In genomic region chr2:158666071-158666800, GRCm38 (mm10) we compare ENCODE assay signal across 9 mouse cellular contexts. TPM values are rescaled to one million over a fixed set of nuclear protein-coding genes. Genes with fewer than 3 reads are reported as not detected.
DNase-seq lines count a peak whose midpoint lies in the region; ATAC-seq and TF ChIP-seq lines count a peak whose summit lies in the region.
"Had no signal": no experiment of that assay in that cellular context is flagged by ENCODE, and none has a peak within 500 bp of the region (broad histone marks: within the 10 kb centered on the region; RNA-seq: fewer than 3 reads in every experiment).

No protein-coding gene starts in this region.

- peaks cover 9% of the 10 kb centered on the region; the same call in 1 of the 2 replicates for H3K4me1 ChIP-seq in heart, embryonic 16.5 days (ENCODE audit: control insufficient read depth, insufficient read depth, low read length)
- H3K4me1 ChIP-seq in intestine, postnatal 0 days (replicated peaks; ENCODE audit: control insufficient read depth, insufficient read depth, low read length): peaks cover 10% of the 10 kb centered on the region; the same call in 1 of the 2 replicates
- peaks cover 31% of the 10 kb centered on the region for H3K4me1 ChIP-seq in neural tube, embryonic 13.5 days (replicated peaks)
- no peaks in the 10 kb centered on the region for H3K4me1 ChIP-seq in cerebellum, adult 2 months (ENCODE audit: control insufficient read depth, insufficient read depth, low read length)

- ATAC-seq in heart, embryonic 16.5 days (replicated peaks; ENCODE audit: extremely low read depth, insufficient read depth, low FRiP score): no peak
- ATAC-seq in intestine, postnatal 0 days: peak; percentile 50; the same call in 1 of the 2 replicates
- no peak for ATAC-seq in neural tube, embryonic 13.5 days (ENCODE audit: low read depth)
- ATAC-seq: Patski had no signal

- TF ChIP-seq CTCF in intestine, postnatal 0 days (IDR thresholded peaks at IDR 0.05; ENCODE audit: low read depth): no peak
- TF ChIP-seq CTCF in cerebellum, adult 2 months (IDR thresholded peaks at IDR 0.05; ENCODE audit: borderline replicate concordance, insufficient read depth, low read depth, low read length): no peak

- H3K9ac ChIP-seq in heart, embryonic 16.5 days (ENCODE audit: low read length): no peak overlapping the region
- no peak overlapping the region for H3K9ac ChIP-seq in intestine, postnatal 0 days (ENCODE audit: low read depth, low read length)
- no peak overlapping the region for H3K9ac ChIP-seq in neural tube, embryonic 13.5 days

- no peak for DNase-seq in heart, postnatal 25 days (ENCODE audit: low spot score)
- peak; percentile 47 for DNase-seq in c-Kit-positive CD71-negative TER-119-negative erythroid progenitor cells, embryonic 14.5 days (ENCODE audit: low read depth)
- DNase-seq in cerebellum, adult 2 months: no peak
- no peak for DNase-seq in left cerebral cortex, adult 9 months (ENCODE audit: low spot score in 2 of 2)
- DNase-seq in ovary, postnatal 10 days (ENCODE audit: low spot score): no peak

- no peak overlapping the region; the same call in 1 of the 2 replicates for H3K4me3 ChIP-seq in heart, embryonic 16.5 days (ENCODE audit: low read length)
- H3K4me3 ChIP-seq in intestine, postnatal 0 days (ENCODE audit: low read depth, low read length): peak overlapping the region; percentile 54
- H3K4me3 ChIP-seq in neural tube, embryonic 13.5 days: no peak overlapping the region
- no peak overlapping the region for H3K4me3 ChIP-seq in cerebellum, adult 2 months (replicated peaks; ENCODE audit: insufficient read depth, low read depth, low read length)

- intact Hi-C loops in heart, postnatal 25 days (cut with DNase I): no loop called here

- H3K4me2 ChIP-seq in heart, embryonic 16.5 days (ENCODE audit: low read depth, low read length): peak overlapping the region; percentile 91
- peak overlapping the region; percentile 80; the same call in 1 of the 2 replicates for H3K4me2 ChIP-seq in intestine, postnatal 0 days (replicated peaks; ENCODE audit: low read depth)
- peak overlapping the region; percentile 98 for H3K4me2 ChIP-seq in neural tube, embryonic 13.5 days

- peaks cover 32% of the 10 kb centered on the region for H3K27me3 ChIP-seq in heart, embryonic 16.5 days (ENCODE audit: control insufficient read depth, insufficient read depth, low read length)
- peaks cover 35% of the 10 kb centered on the region for H3K27me3 ChIP-seq in intestine, postnatal 0 days (replicated peaks; ENCODE audit: control insufficient read depth, insufficient read depth, low read length)
- H3K27me3 ChIP-seq in neural tube, embryonic 13.5 days: peaks cover 40% of the 10 kb centered on the region
- H3K27me3 ChIP-seq in cerebellum, adult 2 months (ENCODE audit: control insufficient read depth, insufficient read depth, low read length): no peaks in the 10 kb centered on the region; the same call in 1 of the 2 replicates

- 0 out of 2 replicates have a peak overlapping the region, but pooled peaks have one; percentile 25 for H3K27ac ChIP-seq in heart, embryonic 16.5 days (ENCODE audit: low read length)
- no peak overlapping the region for H3K27ac ChIP-seq in intestine, postnatal 0 days (ENCODE audit: low read depth, low read length)
- 0 out of 2 replicates have a peak overlapping the region, but pooled peaks have one; percentile 61 for H3K27ac ChIP-seq in neural tube, embryonic 13.5 days (replicated peaks)
- no peak overlapping the region for H3K27ac ChIP-seq in cerebellum, adult 2 months (ENCODE audit: insufficient read depth, low read length)

- 45% methylated on average over 13 of the region's 13 CpGs for WGBS in heart, embryonic 16.5 days
- WGBS in intestine, postnatal 0 days: 46% methylated on average over 13 of the region's 13 CpGs
- 38% methylated on average over 13 of the region's 13 CpGs for WGBS in neural tube, embryonic 13.5 days
- WGBS in cerebellum, adult 2 months: 72% methylated on average over 13 of the region's 13 CpGs

- H3K36me3 ChIP-seq in heart, embryonic 16.5 days (ENCODE audit: control insufficient read depth, insufficient read depth): no peaks in the 10 kb centered on the region
- no peaks in the 10 kb centered on the region for H3K36me3 ChIP-seq in intestine, postnatal 0 days (ENCODE audit: control insufficient read depth, insufficient read depth)
- no peaks in the 10 kb centered on the region for H3K36me3 ChIP-seq in neural tube, embryonic 13.5 days

- TF ChIP-seq POLR2A in cerebellum, adult 2 months (IDR thresholded peaks at IDR 0.05; ENCODE audit: borderline replicate concordance, insufficient read depth, low read length): no peak

- no peaks in the 10 kb centered on the region for H3K9me3 ChIP-seq in heart, embryonic 16.5 days (replicated peaks; ENCODE audit: control insufficient read depth, low read length)
- H3K9me3 ChIP-seq in intestine, postnatal 0 days (ENCODE audit: control insufficient read depth): no peaks in the 10 kb centered on the region
- H3K9me3 ChIP-seq in neural tube, embryonic 13.5 days: no peaks in the 10 kb centered on the region

RNA-seq across cellular contexts. Expression of gene Ppp1r16b, which starts 1.0 kb away (rescaled TPM):
- 7.1 and 8.2 TPM in 2 replicates for polyA plus RNA-seq in heart, embryonic 16.5 days (2015; fragmentation: Nextera tagmentation; extraction: Ambion mirVana)
- 10 to 100 TPM; 15.0 to 15.3 TPM for total RNA-seq in heart, postnatal 25 days (2021)
- polyA plus RNA-seq in intestine, postnatal 0 days (2015; fragmentation: Nextera tagmentation; extraction: Ambion mirVana): 3.3 and 3.4 TPM in 2 replicates
- 9.8 and 9.9 TPM in 2 replicates for polyA plus RNA-seq in neural tube, embryonic 13.5 days (2015; fragmentation: Nextera tagmentation; extraction: Ambion mirVana)
- polyA plus RNA-seq in cerebellum, adult 2 months (2012; rRNA removed): 59.8 and 65.2 TPM in 2 replicates

RNA-seq across cellular contexts. Expression of gene Actr5, which starts 41.5 kb away (rescaled TPM):
- polyA plus RNA-seq in heart, embryonic 16.5 days (2015; fragmentation: Nextera tagmentation; extraction: Ambion mirVana): 5.6 and 6.1 TPM in 2 replicates
- total RNA-seq in heart, postnatal 25 days (2021): 1 to 10 TPM; 5.3 to 5.5 TPM
- polyA plus RNA-seq in intestine, postnatal 0 days (2015; fragmentation: Nextera tagmentation; extraction: Ambion mirVana): 3.7 and 5.3 TPM in 2 replicates
- 10.5 and 11.1 TPM in 2 replicates for polyA plus RNA-seq in neural tube, embryonic 13.5 days (2015; fragmentation: Nextera tagmentation; extraction: Ambion mirVana)
- 7.2 and 7.5 TPM in 2 replicates for polyA plus RNA-seq in cerebellum, adult 2 months (2012; rRNA removed)

RNA-seq across cellular contexts. Expression of gene Slc32a1, which starts 55.7 kb away (rescaled TPM):
- not detected in 2 replicates for polyA plus RNA-seq in heart, embryonic 16.5 days (2015; fragmentation: Nextera tagmentation; extraction: Ambion mirVana)
- total RNA-seq in heart, postnatal 25 days (2021): not detected
- not detected in 2 replicates for polyA plus RNA-seq in intestine, postnatal 0 days (2015; fragmentation: Nextera tagmentation; extraction: Ambion mirVana)
- 6.2 and 7.4 TPM in 2 replicates for polyA plus RNA-seq in neural tube, embryonic 13.5 days (2015; fragmentation: Nextera tagmentation; extraction: Ambion mirVana)
- 218 TPM in 2 replicates for polyA plus RNA-seq in cerebellum, adult 2 months (2012; rRNA removed)
- polyA plus RNA-seq: Patski had no signal

Comparison
In these comparisons a context has a peak if more than half of its experiments do, and no peak if none do; other contexts are left out.
1. H3K27ac ChIP-seq: peak in heart, embryonic 16.5 days (single experiment) and neural tube, embryonic 13.5 days (single experiment); none in intestine, postnatal 0 days (single experiment) and cerebellum, adult 2 months (single experiment).
2. RNA of gene Slc32a1, which starts 55.7 kb away (polyA plus RNA-seq): 218 TPM in cerebellum, adult 2 months; 6.2 to 7.4 TPM in neural tube, embryonic 13.5 days, not detected in heart, embryonic 16.5 days and not detected in intestine, postnatal 0 days; every median in the first group is over 10 times any median in the second.
3. Peak in every context shown above with its lines, with median percentiles within 50 percentile points of each other: H3K4me2 ChIP-seq.